Mouse (Mus musculus) C2C12 (cell line): Measurements from ENCODE around the gene Rars. TPM values are rescaled to one million over a fixed set of nuclear protein-coding genes. Genes with fewer than 3 reads are reported as not detected.

Experiments
- H3K27me3 ChIP-seq: one replicate; pipeline ENCODE4 v1.6.1; 2011; ENCODE audit not compliant: control insufficient read depth, insufficient read depth, insufficient read length
- H3K36me3 ChIP-seq: one replicate; pipeline ENCODE4 v1.6.1; 2011; ENCODE audit not compliant: control insufficient read depth, insufficient read depth
- H3K4me3 ChIP-seq: one replicate; pipeline ENCODE4 v1.5.1; 2011; ENCODE audit warnings: mild to moderate bottlenecking, control low read depth; ENCODE audit not compliant: poor library complexity, insufficient read depth, severe bottlenecking
- H3K79me2 ChIP-seq: one replicate; pipeline ENCODE4 v1.6.1; 2011; ENCODE audit not compliant: control insufficient read depth, insufficient read depth
- H3K79me3 ChIP-seq: one replicate; pipeline ENCODE4 v1.6.1; 2011; ENCODE audit warnings: low read depth, control low read depth
- H3ac ChIP-seq: one replicate; pipeline ENCODE3; 2011; ENCODE audit warnings: low read depth; ENCODE audit not compliant: control insufficient read depth, insufficient read length
- CEBPB ChIP-seq: IDR thresholded peaks from one replicate; pipeline ENCODE4 v1.6.1; 2011; ENCODE audit warnings: low read depth, mild to moderate bottlenecking, control low read depth, moderate library complexity
- CTCF ChIP-seq: IDR thresholded peaks from one replicate; pipeline ENCODE4 v1.5.1; 2011; ENCODE audit not compliant: control insufficient read depth, insufficient read depth, insufficient read length
- FOSL1 ChIP-seq: IDR thresholded peaks from one replicate; pipeline ENCODE4 v1.8.0; 2011; ENCODE audit warnings: mild to moderate bottlenecking, low read length; ENCODE audit not compliant: poor library complexity, insufficient read depth, severe bottlenecking
- MAX ChIP-seq: IDR thresholded peaks from one replicate; pipeline ENCODE4 v1.6.1; 2011; ENCODE audit warnings: mild to moderate bottlenecking, control low read depth
- MYOD1 ChIP-seq: IDR thresholded peaks from one replicate; pipeline ENCODE4 v1.6.1; 2011; ENCODE audit warnings: low read depth; ENCODE audit not compliant: control insufficient read depth, insufficient read length
- MYOG ChIP-seq: IDR thresholded peaks from one replicate; pipeline ENCODE4 v1.6.1; 2011; ENCODE audit not compliant: control insufficient read depth, insufficient read length; ENCODE audit errors: extremely low read depth
- USF1 ChIP-seq: IDR thresholded peaks from one replicate; pipeline ENCODE4 v1.6.1; 2011; ENCODE audit warnings: low read depth, mild to moderate bottlenecking, control low read depth, moderate library complexity
- polyA plus RNA-seq: library from polyadenylated mRNA; unstranded; fragments of >200 nt; fragmentation: generic; extraction: Trizol; gene quantifications from one replicate; pipeline ENCODE4 v1.2.1, GENCODE M21; 2012; ENCODE audit warnings: missing spikeins

Rars gene
- polyA plus RNA-seq, 1 experiment = 87.1 TPM

- Histone ChIP-seq H3K4me3 (no peak overlapping the region), H3K79me2 (no peaks in the 10 kb centered on the region), H3K27me3 (no peaks in the 10 kb centered on the region), H3K79me3 (no peaks in the 10 kb centered on the region), H3K36me3 (peaks cover 29% of the 10 kb centered on the region), H3ac (no peak overlapping the region)
- TF ChIP-seq MYOG (no peak), USF1 (no peak), MYOD1 (no peak), MAX (no peak), CTCF (no peak), FOSL1 (no peak), CEBPB (no peak)
Observed at GRCm38 (mm10) chr11:35870961-35871360, 36.7 kb upstream of the Rars start.

DNA sequence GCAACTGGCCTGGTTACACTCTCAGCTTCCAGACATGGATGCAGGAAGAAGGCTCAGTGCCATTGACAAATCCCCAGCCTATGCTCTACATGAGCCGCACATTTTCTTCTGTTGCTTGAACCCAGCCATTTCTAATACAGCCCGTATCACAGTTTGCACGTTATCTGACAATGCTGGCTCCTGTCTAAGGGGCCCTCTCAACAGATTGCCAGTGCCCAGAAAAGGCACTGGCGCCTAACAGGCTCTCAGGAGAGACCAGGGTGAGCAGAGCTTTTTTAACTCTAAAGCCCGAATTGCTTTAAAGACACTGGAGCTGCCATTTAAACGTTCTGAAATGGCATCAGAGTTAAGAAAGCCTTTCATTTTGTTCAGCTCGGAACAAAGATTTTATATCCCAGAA is 31.8 kb upstream of the Rars start:
- Histone ChIP-seq H3K79me3 (no peaks in the 10 kb centered on the region), H3K36me3 (peaks cover 29% of the 10 kb centered on the region), H3K79me2 (no peaks in the 10 kb centered on the region), H3ac (no peak overlapping the region), H3K27me3 (no peaks in the 10 kb centered on the region), H3K4me3 (no peak overlapping the region)
- TF ChIP-seq MAX = no peak
- TF ChIP-seq CEBPB = no peak
- TF ChIP-seq CTCF = no peak
- TF ChIP-seq MYOD1 = no peak
- TF ChIP-seq FOSL1 = no peak
- TF ChIP-seq MYOG = no peak
- TF ChIP-seq USF1 = no peak

GRCm38 (mm10) chr11:35864981-35865604 is 30.8 kb upstream of the Rars start:
- H3K79me3 ChIP-seq = no peaks in the 10 kb centered on the region
- no peak for TF ChIP-seq CTCF
- no peak for TF ChIP-seq MYOD1
- TF ChIP-seq FOSL1 = no peak
- TF ChIP-seq USF1 = no peak
- TF ChIP-seq CEBPB = no peak
- TF ChIP-seq MYOG = no peak
- TF ChIP-seq MAX = no peak
- H3K36me3 ChIP-seq = peaks cover 23% of the 10 kb centered on the region
- H3ac ChIP-seq = no peak overlapping the region
- no peak overlapping the region for H3K4me3 ChIP-seq
- peaks cover 2% of the 10 kb centered on the region for H3K27me3 ChIP-seq
- no peaks in the 10 kb centered on the region for H3K79me2 ChIP-seq

- Histone ChIP-seq H3K79me2 (no peaks in the 10 kb centered on the region), H3K79me3 (no peaks in the 10 kb centered on the region), H3K4me3 (no peak overlapping the region), H3ac (no peak overlapping the region), H3K36me3 (peaks cover 18% of the 10 kb centered on the region), H3K27me3 (peaks cover 5% of the 10 kb centered on the region)
- TF ChIP-seq CEBPB (no peak), CTCF (no peak), MAX (no peak), FOSL1 (no peak), USF1 (no peak), MYOG (no peak)
Observed at GRCm38 (mm10) chr11:35863653-35864052, 29.3 kb upstream of the Rars start.

DNA sequence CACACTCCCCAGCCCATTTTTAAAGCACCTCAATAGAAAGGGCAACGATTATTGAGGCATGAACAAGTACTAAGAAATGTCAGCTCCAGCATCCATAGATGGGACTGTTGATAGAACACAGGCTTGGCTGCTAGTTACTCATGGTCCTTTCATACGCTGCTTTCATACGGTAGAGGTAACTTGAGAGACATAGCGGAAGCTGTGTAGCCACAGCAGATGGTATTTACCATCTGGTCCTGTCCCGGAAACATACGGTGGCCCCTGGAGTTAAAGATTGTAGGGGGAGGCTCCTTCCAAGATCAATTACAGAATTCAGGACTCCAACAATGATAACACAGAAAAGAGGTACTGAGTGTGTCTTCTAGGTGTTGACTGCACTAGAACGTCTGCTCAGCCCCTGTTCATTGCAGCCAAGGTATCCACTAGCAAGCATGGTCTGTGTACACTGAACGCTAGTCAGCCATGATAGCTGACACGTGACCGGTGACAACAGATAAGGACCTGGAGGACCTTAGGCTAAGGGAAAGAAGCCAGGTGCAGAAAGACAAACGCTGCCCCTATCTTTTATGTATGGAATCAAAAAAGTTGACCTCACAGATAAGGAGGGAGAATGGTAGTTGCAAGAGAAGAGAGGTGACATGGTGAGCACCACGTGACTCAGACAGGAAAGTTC is 23.2 kb upstream of the Rars start:
- no peak for TF ChIP-seq CEBPB
- no peak for TF ChIP-seq MYOG
- peak; percentile 21 for TF ChIP-seq USF1

GRCm38 (mm10) chr11:35856359-35857040 is 22.2 kb upstream of the Rars start:
- peaks cover 5% of the 10 kb centered on the region for H3K27me3 ChIP-seq
- H3ac ChIP-seq = no peak overlapping the region
- H3K79me3 ChIP-seq = no peaks in the 10 kb centered on the region
- peaks cover 4% of the 10 kb centered on the region for H3K36me3 ChIP-seq
- H3K79me2 ChIP-seq = no peaks in the 10 kb centered on the region
- no peak overlapping the region for H3K4me3 ChIP-seq
- TF ChIP-seq FOSL1 (no peak), CTCF (no peak), MAX (no peak), MYOD1 (no peak), MYOG (no peak), USF1 (no peak), CEBPB (no peak)

More for the DNA sequence above, 23.2 kb upstream of the Rars start:
- Histone ChIP-seq H3K27me3 (peaks cover 5% of the 10 kb centered on the region), H3ac (no peak overlapping the region), H3K4me3 (no peak overlapping the region), H3K36me3 (peaks cover 4% of the 10 kb centered on the region), H3K79me2 (no peaks in the 10 kb centered on the region), H3K79me3 (no peaks in the 10 kb centered on the region)
